Mouse (Mus musculus) myocyte (in vitro differentiated cells): ENCODE results near the gene Ctcf.

Experiments used
- MAX ChIP-seq: IDR thresholded peaks from one replicate; pipeline ENCODE4 v1.6.1; 2011; ENCODE audit warnings: low read depth, mild to moderate bottlenecking, control low read depth
- MYOG ChIP-seq, 3 experiments: IDR thresholded peaks; one replicate each; pipeline ENCODE4 v1.6.1; 2011; ENCODE audit warnings: control low read depth in 2 of 3, low read depth in 2 of 3, mild to moderate bottlenecking in 2 of 3; ENCODE audit not compliant: insufficient read length in 2 of 3, control insufficient read depth in 1 of 3, insufficient read depth in 1 of 3
- POLR2A ChIP-seq: IDR thresholded peaks from one replicate; pipeline ENCODE4 v1.6.1; 2011; ENCODE audit warnings: low read depth, mild to moderate bottlenecking, control low read depth, moderate library complexity; ENCODE audit not compliant: insufficient read length
- REST ChIP-seq: IDR thresholded peaks from one replicate; pipeline ENCODE4 v1.6.1; 2011; ENCODE audit warnings: mild to moderate bottlenecking, control low read depth, moderate library complexity; ENCODE audit not compliant: insufficient read depth, insufficient read length
- TCF12 ChIP-seq: IDR thresholded peaks from one replicate; pipeline ENCODE4 v1.6.1; 2011; ENCODE audit warnings: mild to moderate bottlenecking, control low read depth; ENCODE audit not compliant: poor library complexity, insufficient read depth, severe bottlenecking
- USF1 ChIP-seq: IDR thresholded peaks from one replicate; pipeline ENCODE4 v1.6.1; 2011; ENCODE audit warnings: low read depth, mild to moderate bottlenecking, control low read depth, moderate library complexity

GRCm38 (mm10) chr8:105634771-105635458 lies 1.5 kb upstream of the Ctcf start:
- TF ChIP-seq POLR2A, result no peak
- no peak for TF ChIP-seq REST
- no peak for TF ChIP-seq MAX
- no peak for TF ChIP-seq TCF12
- TF ChIP-seq USF1, result no peak
- TF ChIP-seq MYOG (IDR thresholded peaks at IDR 0.05; ENCODE audit: control insufficient read depth in 1 of 3, insufficient read depth in 1 of 3, insufficient read length in 2 of 3, low read depth in 2 of 3), result no peak
